In the genomic region with DNA sequence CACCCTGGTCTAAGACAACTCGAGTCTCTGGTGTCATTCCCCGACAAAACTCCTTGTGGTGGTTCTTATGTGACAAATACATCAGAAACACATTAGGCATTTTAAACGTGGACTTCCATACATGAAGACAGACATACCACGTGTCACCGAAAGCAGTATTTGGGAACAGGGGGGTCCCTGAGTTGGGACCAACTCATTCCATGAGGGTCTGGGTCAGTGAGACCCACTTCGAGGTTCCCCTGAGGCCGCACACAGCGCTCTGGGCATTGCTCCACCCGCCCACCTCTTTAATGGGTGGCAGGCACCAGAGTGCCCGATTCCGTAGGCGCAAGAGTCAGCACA, we compare ENCODE assay signal across 7 mouse cellular contexts. TPM values are rescaled to one million over a fixed set of nuclear protein-coding genes. Genes with fewer than 3 reads are reported as not detected.
DNase-seq lines count a peak whose midpoint lies in the region; ATAC-seq and TF ChIP-seq lines count a peak whose summit lies in the region.

No protein-coding gene starts in this region.

- no peak for TF ChIP-seq CTCF in embryonic fibroblast, embryonic 13.5 days (IDR thresholded peaks at IDR 0.05; ENCODE audit: borderline replicate concordance, insufficient read depth, low read length)

- no peak for TF ChIP-seq POLR2A in embryonic fibroblast, embryonic 13.5 days (IDR thresholded peaks at IDR 0.05; ENCODE audit: low read depth, low read length)

- H3K9ac ChIP-seq in lung, embryonic 15.5 days: peak overlapping the region; percentile 87
- peak overlapping the region; percentile 84 for H3K9ac ChIP-seq in intestine, embryonic 16.5 days (ENCODE audit: low read depth, low read length)
- H3K9ac ChIP-seq in neural tube, embryonic 15.5 days (replicated peaks): peak overlapping the region; percentile 89

- peaks cover 36% of the 10 kb centered on the region for H3K4me1 ChIP-seq in lung, embryonic 15.5 days
- no peaks in the 10 kb centered on the region for H3K4me1 ChIP-seq in embryonic fibroblast, embryonic 13.5 days (ENCODE audit: control insufficient read depth, insufficient read depth, low read length)
- peaks cover 10% of the 10 kb centered on the region for H3K4me1 ChIP-seq in intestine, embryonic 16.5 days (ENCODE audit: control insufficient read depth, insufficient read depth, low read length)
- H3K4me1 ChIP-seq in neural tube, embryonic 15.5 days: peaks cover 52% of the 10 kb centered on the region

- no peak for DNase-seq in lung, postnatal 36 days
- no peak for DNase-seq in adrenal gland, postnatal 36 days
- DNase-seq in frontal cortex, adult 2 months (ENCODE audit: extremely low spot score in 1 of 2, low spot score in 1 of 2): no peak

- no peak for ATAC-seq in lung, embryonic 15.5 days (ENCODE audit: borderline replicate concordance, extremely low read depth, low FRiP score, low TSS enrichment)
- ATAC-seq in intestine, embryonic 16.5 days: no peak
- peak; percentile 18; the same call in 1 of the 2 replicates for ATAC-seq in neural tube, embryonic 15.5 days (ENCODE audit: low FRiP score)

- peak overlapping the region; percentile 88 for H3K4me2 ChIP-seq in lung, embryonic 15.5 days
- H3K4me2 ChIP-seq in intestine, embryonic 16.5 days (ENCODE audit: low read depth, low read length): peak overlapping the region; percentile 98
- peak overlapping the region; percentile 85 for H3K4me2 ChIP-seq in neural tube, embryonic 15.5 days

- peak overlapping the region; percentile 77 for H3K4me3 ChIP-seq in lung, embryonic 15.5 days
- H3K4me3 ChIP-seq in embryonic fibroblast, embryonic 13.5 days (ENCODE audit: insufficient read depth, low read length): peak overlapping the region; percentile 39
- H3K4me3 ChIP-seq in intestine, embryonic 16.5 days (ENCODE audit: low read length): peak overlapping the region; percentile 79
- peak overlapping the region; percentile 68 for H3K4me3 ChIP-seq in neural tube, embryonic 15.5 days (replicated peaks)

- H3K9me3 ChIP-seq in lung, embryonic 15.5 days: no peaks in the 10 kb centered on the region
- H3K9me3 ChIP-seq in intestine, embryonic 16.5 days (ENCODE audit: control insufficient read depth, low read length): no peaks in the 10 kb centered on the region
- H3K9me3 ChIP-seq in neural tube, embryonic 15.5 days (replicated peaks): no peaks in the 10 kb centered on the region

- no peaks in the 10 kb centered on the region for H3K36me3 ChIP-seq in lung, embryonic 15.5 days
- no peaks in the 10 kb centered on the region for H3K36me3 ChIP-seq in intestine, embryonic 16.5 days (ENCODE audit: control insufficient read depth, insufficient read depth, low read length)
- H3K36me3 ChIP-seq in neural tube, embryonic 15.5 days: no peaks in the 10 kb centered on the region

- no peaks in the 10 kb centered on the region for H3K27me3 ChIP-seq in lung, embryonic 15.5 days
- peaks cover 9% of the 10 kb centered on the region; the same call in 1 of the 2 replicates for H3K27me3 ChIP-seq in intestine, embryonic 16.5 days (replicated peaks; ENCODE audit: control insufficient read depth, insufficient read depth, low read length)
- peaks cover 13% of the 10 kb centered on the region; the same call in 1 of the 2 replicates for H3K27me3 ChIP-seq in neural tube, embryonic 15.5 days (replicated peaks)

- H3K27ac ChIP-seq in lung, embryonic 15.5 days: peak overlapping the region; percentile 94
- H3K27ac ChIP-seq in embryonic fibroblast, embryonic 13.5 days (ENCODE audit: insufficient read depth, low read length): no peak overlapping the region
- H3K27ac ChIP-seq in intestine, embryonic 16.5 days (ENCODE audit: low read length): peak overlapping the region; percentile 93
- H3K27ac ChIP-seq in neural tube, embryonic 15.5 days (replicated peaks): peak overlapping the region; percentile 88

- 3% methylated on average over 12 of the region's 12 CpGs for WGBS in lung, embryonic 15.5 days
- WGBS in intestine, embryonic 16.5 days: 2% methylated on average over 12 of the region's 12 CpGs
- WGBS in neural tube, embryonic 15.5 days: 2% methylated on average over 12 of the region's 12 CpGs

RNA-seq across cellular contexts. Expression of gene Ptch1, which starts 1.3 kb away (rescaled TPM):
- polyA plus RNA-seq in lung, embryonic 15.5 days (2015; fragmentation: Nextera tagmentation; extraction: Ambion mirVana): 34.8 and 36.8 TPM in 2 replicates
- polyA plus RNA-seq in embryonic fibroblast, embryonic 13.5 days (2011; ENCODE audit: insufficient read length, low read depth, missing spikeins): 10.2 and 10.8 TPM in 2 replicates
- polyA plus RNA-seq in intestine, embryonic 16.5 days (2015; fragmentation: Nextera tagmentation; extraction: Ambion mirVana): 24.5 and 25.5 TPM in 2 replicates
- polyA plus RNA-seq in neural tube, embryonic 15.5 days (2015; fragmentation: Nextera tagmentation; extraction: Ambion mirVana): 16.9 and 17.5 TPM in 2 replicates
- total RNA-seq in adrenal gland, postnatal 36 days (2021): 10 to 100 TPM; 37.3 to 49.6 TPM
- polyA plus RNA-seq in frontal cortex, adult 2 months (2012; rRNA removed): 26.5 and 27.8 TPM in 2 replicates
